Mouse (Mus musculus): ENCODE results near the gene Ubox5. TPM values are rescaled to one million over a fixed set of nuclear protein-coding genes. Genes with fewer than 3 reads are reported as not detected.
A peak's percentile ranks its signal among the peaks of the same experiment; 100 is the strongest.

Gene Ubox5
- total and polyA plus RNA-seq, 3 experiments, result 5.5 to 10.6 (median 7.0) TPM

GRCm38 (mm10) chr2:130582552-130582951 lies 47.3 kb downstream of the Ubox5 start, which contains the start of gene Avp:
Gene Avp, minus strand, starts transcription at chr2:130582554.
- H3K4me3 ChIP-seq (replicated peaks in 1 of 3; ENCODE audit: low read depth in 2 of 3, low read length in 2 of 3, poor library complexity in 1 of 3), result no peak within 1 kb of the TSS
- H3K36me3 ChIP-seq (replicated peaks in 1 of 2; ENCODE audit: control insufficient read depth in 1 of 2, insufficient read depth in 1 of 2, low read length in 1 of 2), result no peaks in the 10 kb centered on the region
- in situ Hi-C loops (cut with MboI; ENCODE audit: low pct_ligation_motif_present, low pct_unique_long_range_greater_than_20kb, low sequenced_read_pairs) (no loop called here), dilution Hi-C loops (cut with MboI; ENCODE audit: extremely low pct_ligation_motif_present, extremely low pct_unique_long_range_greater_than_20kb, low sequenced_read_pairs) (no loop called here)
- H3K9me3 ChIP-seq (replicated peaks; ENCODE audit: low read length), result no peaks in the 10 kb centered on the region
- peaks cover 3 to 4% of the 10 kb centered on the region in 2 experiments for H3K4me1 ChIP-seq (ENCODE audit: control insufficient read depth in 1 of 2, insufficient read depth in 2 of 2)
- no peak within 1 kb of the TSS for H3K27ac ChIP-seq (ENCODE audit: insufficient read depth, low read depth)
- peaks cover 25% of the 10 kb centered on the region for H3K27me3 ChIP-seq (replicated peaks)
- H3K4me2 ChIP-seq (ENCODE audit: insufficient read depth, low read depth, poor library complexity, severe bottlenecking), result no peak within 1 kb of the TSS
- TF ChIP-seq UBTF (IDR thresholded peaks at IDR 0.05; ENCODE audit: low read depth, low read length) (no peak), JUN (IDR thresholded peaks at IDR 0.05; ENCODE audit: insufficient read depth, low read depth, low read length) (no peak), PAX5 (IDR thresholded peaks at IDR 0.05; ENCODE audit: low read length) (no peak), ZMIZ1 (IDR thresholded peaks at IDR 0.05; ENCODE audit: low read depth, low read length) (no peak)
- H3K79me2 ChIP-seq (replicated peaks; ENCODE audit: control insufficient read depth, extremely low read depth, insufficient read depth, poor library complexity, severe bottlenecking), result no peaks in the 10 kb centered on the region
- no peak within 1 kb of the TSS for H3K9ac ChIP-seq (ENCODE audit: insufficient read depth, low read depth)
- no peak for DNase-seq (ENCODE audit: extremely low read depth)

- Histone ChIP-seq H3K27me3 (replicated peaks) (peaks cover 25% of the 10 kb centered on the region), H3K4me1 (ENCODE audit: control insufficient read depth in 1 of 2, insufficient read depth in 2 of 2) (peaks cover 4 to 5% of the 10 kb centered on the region in 2 experiments), H3K4me2 (ENCODE audit: insufficient read depth, low read depth, poor library complexity, severe bottlenecking) (no peak overlapping the region), H3K9me3 (replicated peaks; ENCODE audit: low read length) (no peaks in the 10 kb centered on the region), H3K9ac (ENCODE audit: insufficient read depth, low read depth) (no peak overlapping the region), H3K4me3 (replicated peaks in 1 of 3; ENCODE audit: low read depth in 2 of 3, low read length in 2 of 3, poor library complexity in 1 of 3) (no peak overlapping the region), H3K36me3 (replicated peaks in 1 of 2; ENCODE audit: control insufficient read depth in 1 of 2, insufficient read depth in 1 of 2, low read length in 1 of 2) (no peaks in the 10 kb centered on the region), H3K27ac (ENCODE audit: insufficient read depth, low read depth) (no peak overlapping the region), H3K79me2 (replicated peaks; ENCODE audit: control insufficient read depth, extremely low read depth, insufficient read depth, poor library complexity, severe bottlenecking) (no peaks in the 10 kb centered on the region)
- in situ Hi-C loops (cut with MboI; ENCODE audit: low pct_ligation_motif_present, low pct_unique_long_range_greater_than_20kb, low sequenced_read_pairs) (no loop called here), dilution Hi-C loops (cut with MboI; ENCODE audit: extremely low pct_ligation_motif_present, extremely low pct_unique_long_range_greater_than_20kb, low sequenced_read_pairs) (no loop called here)
- TF ChIP-seq MYC (IDR thresholded peaks at IDR 0.05; ENCODE audit: low read depth, low read length) (no peak), MAX (IDR thresholded peaks at IDR 0.05; ENCODE audit: low read length) (no peak), CHD1 (IDR thresholded peaks at IDR 0.05; ENCODE audit: low read depth, low read length) (no peak), SIN3A (IDR thresholded peaks at IDR 0.05; ENCODE audit: low read length) (no peak), MEF2A (IDR thresholded peaks at IDR 0.05; ENCODE audit: borderline replicate concordance, low read depth, low read length) (no peak), UBTF (IDR thresholded peaks at IDR 0.05; ENCODE audit: low read depth, low read length) (no peak), ZMIZ1 (IDR thresholded peaks at IDR 0.05; ENCODE audit: low read depth, low read length) (no peak), USF1 (IDR thresholded peaks at IDR 0.05; ENCODE audit: low read depth, low read length) (no peak), USF2 (conservative IDR thresholded peaks at IDR 0.05; ENCODE audit: low read depth, low read length) (no peak), SMC3 (IDR thresholded peaks at IDR 0.05; ENCODE audit: low read depth, low read length) (no peak)
- no peak for DNase-seq (ENCODE audit: extremely low read depth)
Measured at GRCm38 (mm10) chr2:130581201-130581600, 48.6 kb downstream of the Ubox5 start.

GRCm38 (mm10) chr2:130579791-130580190 lies 50.0 kb downstream of the Ubox5 start:
- Histone ChIP-seq H3K27ac (ENCODE audit: insufficient read depth, low read depth) (no peak overlapping the region), H3K4me3 (replicated peaks in 1 of 3; ENCODE audit: low read depth in 2 of 3, low read length in 2 of 3, poor library complexity in 1 of 3) (no peak overlapping the region), H3K79me2 (replicated peaks; ENCODE audit: control insufficient read depth, extremely low read depth, insufficient read depth, poor library complexity, severe bottlenecking) (no peaks in the 10 kb centered on the region), H3K9me3 (replicated peaks; ENCODE audit: low read length) (no peaks in the 10 kb centered on the region), H3K4me1 (ENCODE audit: control insufficient read depth in 1 of 2, insufficient read depth in 2 of 2) (peaks cover 4 to 5% of the 10 kb centered on the region in 2 experiments), H3K27me3 (replicated peaks) (peaks cover 25% of the 10 kb centered on the region), H3K9ac (ENCODE audit: insufficient read depth, low read depth) (no peak overlapping the region), H3K4me2 (ENCODE audit: insufficient read depth, low read depth, poor library complexity, severe bottlenecking) (peak overlapping the region; percentile 62), H3K36me3 (replicated peaks in 1 of 2; ENCODE audit: control insufficient read depth in 1 of 2, insufficient read depth in 1 of 2, low read length in 1 of 2) (no peaks in the 10 kb centered on the region)
- dilution Hi-C loops (cut with MboI; ENCODE audit: extremely low pct_ligation_motif_present, extremely low pct_unique_long_range_greater_than_20kb, low sequenced_read_pairs), result no loop called here
- no peak for DNase-seq (ENCODE audit: extremely low read depth)
- in situ Hi-C loops (cut with MboI; ENCODE audit: low pct_ligation_motif_present, low pct_unique_long_range_greater_than_20kb, low sequenced_read_pairs), result no loop called here
- TF ChIP-seq ZMIZ1 (IDR thresholded peaks at IDR 0.05; ENCODE audit: low read depth, low read length) (no peak), BHLHE40 (IDR thresholded peaks at IDR 0.05; ENCODE audit: low read depth, low read length) (peak; percentile 35; the same call in 1 of the 2 replicates), ETS1 (conservative IDR thresholded peaks at IDR 0.05; ENCODE audit: low read depth, low read length) (no peak), JUN (IDR thresholded peaks at IDR 0.05; ENCODE audit: insufficient read depth, low read depth, low read length) (no peak), SIN3A (IDR thresholded peaks at IDR 0.05; ENCODE audit: low read length) (no peak)
